Mouse (Mus musculus) myocyte (in vitro differentiated cells): ENCODE data around the gene Rarg. TPM values are rescaled to one million over a fixed set of nuclear protein-coding genes. Genes with fewer than 3 reads are reported as not detected.
A peak's percentile ranks its signal among the peaks of the same experiment; 100 is the strongest.
"Not testable (repeated sequence)": the region's sequence is repeated elsewhere in the genome, so short reads cannot be mapped to it uniquely, and the experiment has no call there.

Experiments used
- H3K27me3 ChIP-seq: one replicate; pipeline ENCODE4 v1.6.1; 2011; ENCODE audit not compliant: control insufficient read depth, insufficient read depth, insufficient read length
- H3K36me3 ChIP-seq: one replicate; pipeline ENCODE4 v1.6.1; 2011; ENCODE audit not compliant: control insufficient read depth, insufficient read depth
- H3K4me2 ChIP-seq: one replicate; pipeline ENCODE4 v1.6.1; 2011; ENCODE audit warnings: low read depth, control low read depth
- H3K4me3 ChIP-seq: one replicate; pipeline ENCODE4 v1.5.1; 2011; ENCODE audit warnings: mild to moderate bottlenecking, control low read depth, moderate library complexity
- H3K79me2 ChIP-seq: one replicate; pipeline ENCODE4 v1.6.1; 2011; ENCODE audit not compliant: control insufficient read depth, insufficient read depth
- H3ac ChIP-seq: one replicate; pipeline ENCODE4 v1.6.1; 2011; ENCODE audit not compliant: control insufficient read depth, insufficient read length
- CEBPB ChIP-seq: IDR thresholded peaks from 2 replicates; pipeline ENCODE4 v1.6.1; 2011; ENCODE audit warnings: mild to moderate bottlenecking, moderate library complexity; ENCODE audit not compliant: poor library complexity, insufficient read depth, severe bottlenecking
- E2F4 ChIP-seq: IDR thresholded peaks from one replicate; pipeline ENCODE4 v1.6.1; 2011; ENCODE audit warnings: mild to moderate bottlenecking, control low read depth, moderate library complexity; ENCODE audit not compliant: insufficient read depth
- MAX ChIP-seq: IDR thresholded peaks from one replicate; pipeline ENCODE4 v1.6.1; 2011; ENCODE audit warnings: low read depth, mild to moderate bottlenecking, control low read depth
- MYOD1 ChIP-seq, 3 experiments: IDR thresholded peaks; one replicate each; pipeline ENCODE4 v1.6.1; 2011; ENCODE audit warnings: control low read depth in 2 of 3, low read depth in 2 of 3, mild to moderate bottlenecking in 2 of 3, moderate library complexity in 1 of 3; ENCODE audit not compliant: insufficient read length in 2 of 3, control insufficient read depth in 1 of 3
- MYOG ChIP-seq, 3 experiments: IDR thresholded peaks; one replicate each; pipeline ENCODE4 v1.6.1; 2011; ENCODE audit warnings: control low read depth in 2 of 3, low read depth in 2 of 3, mild to moderate bottlenecking in 2 of 3; ENCODE audit not compliant: insufficient read length in 2 of 3, control insufficient read depth in 1 of 3, insufficient read depth in 1 of 3
- POLR2A ChIP-seq: IDR thresholded peaks from one replicate; pipeline ENCODE4 v1.6.1; 2011; ENCODE audit warnings: low read depth, mild to moderate bottlenecking, control low read depth, moderate library complexity; ENCODE audit not compliant: insufficient read length
- POLR2AphosphoS2 ChIP-seq: IDR thresholded peaks from one replicate; pipeline ENCODE4 v1.6.1; 2011; ENCODE audit warnings: low read depth, control low read depth; ENCODE audit not compliant: insufficient read length
- REST ChIP-seq: IDR thresholded peaks from one replicate; pipeline ENCODE4 v1.6.1; 2011; ENCODE audit warnings: mild to moderate bottlenecking, control low read depth, moderate library complexity; ENCODE audit not compliant: insufficient read depth, insufficient read length
- SRF ChIP-seq: IDR thresholded peaks from one replicate; pipeline ENCODE4 v1.6.1; 2011; ENCODE audit warnings: low read depth; ENCODE audit not compliant: control insufficient read depth, insufficient read length
- TCF12 ChIP-seq: IDR thresholded peaks from one replicate; pipeline ENCODE4 v1.6.1; 2011; ENCODE audit warnings: mild to moderate bottlenecking, control low read depth; ENCODE audit not compliant: poor library complexity, insufficient read depth, severe bottlenecking
- TCF3 ChIP-seq: IDR thresholded peaks from one replicate; pipeline ENCODE4 v1.6.1; 2011; ENCODE audit warnings: low read depth, control low read depth; ENCODE audit not compliant: insufficient read length
- USF1 ChIP-seq: IDR thresholded peaks from one replicate; pipeline ENCODE4 v1.6.1; 2011; ENCODE audit warnings: low read depth, mild to moderate bottlenecking, control low read depth, moderate library complexity
- polyA plus RNA-seq: library from polyadenylated mRNA; unstranded; fragments of >200 nt; fragmentation: generic; extraction: Trizol; gene quantifications from one replicate; pipeline ENCODE4 v1.2.1, GENCODE M21; 2012; ENCODE audit warnings: missing spikeins

Gene Rarg
- polyA plus RNA-seq, 1 experiment = 63.8 TPM

DNA sequence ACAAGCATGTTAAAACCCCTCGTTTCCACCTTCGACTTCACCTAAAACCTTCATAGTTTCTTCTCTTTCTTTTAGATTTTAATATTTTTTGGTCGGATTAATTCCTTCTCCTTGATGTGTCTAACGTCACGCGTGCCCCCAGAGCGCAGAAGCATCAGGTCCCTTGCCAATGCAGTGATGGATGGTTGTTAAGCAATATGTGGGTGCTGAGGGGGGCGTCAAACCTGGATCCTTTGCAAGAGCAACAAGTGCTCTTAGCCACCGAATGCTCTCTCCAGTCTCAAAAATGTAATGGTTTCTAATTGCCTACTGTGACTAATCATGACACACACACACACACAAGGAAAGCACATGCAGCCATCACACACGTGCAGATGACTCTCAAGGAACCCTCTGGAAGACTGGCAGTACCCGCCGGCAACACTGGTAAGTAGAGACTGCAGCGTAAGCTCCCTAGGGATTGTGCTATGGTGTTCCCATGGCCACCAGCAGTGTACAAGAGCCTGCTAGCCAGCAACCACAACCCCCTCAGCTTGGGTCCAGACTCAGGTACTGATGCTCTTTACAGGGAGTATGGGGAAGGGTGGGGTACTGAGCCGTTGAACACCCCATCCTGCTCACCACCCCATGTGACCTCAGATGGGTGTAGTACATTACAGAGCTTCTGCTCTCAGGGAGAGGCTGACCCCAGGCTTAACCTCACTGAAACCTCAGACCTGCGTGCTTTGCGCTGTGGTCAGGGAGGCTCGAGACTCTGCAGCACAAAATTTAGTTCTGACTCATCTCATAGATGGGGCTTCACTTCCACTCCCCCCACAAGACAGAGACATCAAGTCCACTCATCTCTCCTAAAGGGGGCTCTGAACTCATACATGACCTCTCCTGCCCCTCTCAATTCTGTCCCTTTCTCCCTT is 26.7 kb downstream of the Rarg start:
- Histone ChIP-seq H3K79me2 (no peaks in the 10 kb centered on the region), H3K4me2 (peak overlapping the region; percentile 56), H3K4me3 (no peak overlapping the region), H3K27me3 (no peaks in the 10 kb centered on the region), H3K36me3 (peaks cover under 1% of the 10 kb centered on the region), H3ac (no peak overlapping the region)
- peak; percentile 46; the same call in 1 of the 2 replicates for TF ChIP-seq CEBPB
- TF ChIP-seq MYOG (IDR thresholded peaks at IDR 0.05; ENCODE audit: control insufficient read depth in 1 of 3, insufficient read depth in 1 of 3, insufficient read length in 2 of 3, low read depth in 2 of 3) = peak in 1 of 3 experiments; percentile 31
- TF ChIP-seq E2F4 = no peak
- TF ChIP-seq TCF3 = no peak
- TF ChIP-seq MYOD1 (IDR thresholded peaks at IDR 0.05; ENCODE audit: control insufficient read depth in 1 of 3, insufficient read length in 2 of 3, low read depth in 2 of 3) = peak in 2 of 3 experiments; percentile 6 to 14
- TF ChIP-seq MAX = peak; percentile 54
- peak; percentile 84 for TF ChIP-seq USF1

GRCm38 (mm10) chr15:102225619-102226018 is 31.7 kb downstream of the Rarg start:
- H3K4me2 ChIP-seq, H3K79me2 ChIP-seq, H3ac ChIP-seq, H3K27me3 ChIP-seq, H3K4me3 ChIP-seq, H3K36me3 ChIP-seq: not testable (repeated sequence)

DNA sequence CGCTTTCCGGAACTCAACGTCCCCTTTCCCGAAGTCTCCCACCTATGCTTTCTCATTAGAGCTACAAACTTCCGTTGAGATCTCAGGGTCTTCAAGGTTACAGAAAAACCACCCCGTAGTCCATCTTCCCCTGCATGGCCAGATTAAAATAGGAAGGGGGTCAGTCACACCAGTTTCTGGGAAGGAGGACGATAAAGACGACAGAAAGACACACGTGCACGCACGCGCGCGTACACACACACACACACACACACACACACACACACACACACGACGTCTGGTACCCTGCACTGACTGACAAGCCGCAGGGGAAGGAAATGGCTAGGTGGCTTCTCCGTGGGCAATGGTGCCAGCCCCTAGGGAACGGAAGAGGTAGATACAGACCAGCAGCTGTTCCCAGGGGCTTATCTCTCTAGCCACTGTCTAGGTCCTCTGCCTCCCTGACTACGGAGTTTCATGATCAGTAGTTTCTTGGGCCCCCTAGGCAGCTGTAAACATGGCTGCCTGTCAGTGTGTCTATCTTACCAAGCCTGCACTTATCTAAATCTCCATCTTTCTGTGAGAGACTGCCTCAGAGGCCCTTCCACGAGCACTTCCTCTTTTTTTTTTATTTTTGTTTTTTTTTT is 32.2 kb downstream of the Rarg start:
- Histone ChIP-seq H3K4me2 (peak overlapping the region; percentile 68), H3K4me3 (no peak overlapping the region), H3ac (no peak overlapping the region), H3K36me3 (no peaks in the 10 kb centered on the region), H3K79me2 (no peaks in the 10 kb centered on the region), H3K27me3 (no peaks in the 10 kb centered on the region)
- TF ChIP-seq REST (no peak), MYOG (IDR thresholded peaks at IDR 0.05; ENCODE audit: control insufficient read depth in 1 of 3, insufficient read depth in 1 of 3, insufficient read length in 2 of 3, low read depth in 2 of 3) (no peak), TCF3 (no peak), SRF (no peak), TCF12 (no peak), MYOD1 (IDR thresholded peaks at IDR 0.05; ENCODE audit: control insufficient read depth in 1 of 3, insufficient read length in 2 of 3, low read depth in 2 of 3) (no peak), USF1 (no peak), E2F4 (no peak), POLR2A (no peak), MAX (no peak), POLR2AphosphoS2 (no peak), CEBPB (no peak)

- H3K27me3 ChIP-seq = no peaks in the 10 kb centered on the region
- no peaks in the 10 kb centered on the region for H3K36me3 ChIP-seq
- H3K79me2 ChIP-seq = no peaks in the 10 kb centered on the region
- no peak overlapping the region for H3ac ChIP-seq
- peak overlapping the region; percentile 68 for H3K4me2 ChIP-seq
- H3K4me3 ChIP-seq = no peak overlapping the region
- TF ChIP-seq MYOD1 (IDR thresholded peaks at IDR 0.05; ENCODE audit: control insufficient read depth in 1 of 3, insufficient read length in 2 of 3, low read depth in 2 of 3) (peak in 2 of 3 experiments; percentile 16 to 29), POLR2A (no peak), USF1 (no peak), CEBPB (no peak), MYOG (IDR thresholded peaks at IDR 0.05; ENCODE audit: control insufficient read depth in 1 of 3, insufficient read depth in 1 of 3, insufficient read length in 2 of 3, low read depth in 2 of 3) (peak in 1 of 3 experiments; percentile 45)
These were observed 32.9 kb downstream of the Rarg start for GRCm38 (mm10) chr15:102224186-102224991.

DNA sequence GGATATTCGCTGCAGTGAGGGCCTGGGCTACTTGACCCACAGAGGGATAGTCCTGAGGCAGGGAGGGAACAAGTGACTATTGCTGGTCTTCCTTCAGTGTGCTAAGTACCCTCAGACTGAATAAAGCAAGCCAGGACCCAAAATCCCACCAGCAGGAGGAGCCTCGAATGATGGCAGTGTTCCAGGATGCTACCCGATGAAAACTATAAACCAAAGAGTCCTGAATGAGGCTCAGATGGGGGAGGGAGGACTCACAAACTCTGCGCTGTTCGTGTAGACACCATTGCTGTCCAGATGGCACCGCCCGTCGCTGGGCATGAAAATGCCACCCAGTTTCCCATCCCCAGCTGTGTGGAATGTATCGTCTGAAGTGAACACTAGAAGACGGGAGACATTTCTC is 34.9 kb downstream of the Rarg start:
- Histone ChIP-seq H3K4me2 (no peak overlapping the region), H3K4me3 (no peak overlapping the region), H3K36me3 (no peaks in the 10 kb centered on the region), H3K79me2 (no peaks in the 10 kb centered on the region), H3ac (no peak overlapping the region), H3K27me3 (no peaks in the 10 kb centered on the region)
- TF ChIP-seq MAX = no peak
- TF ChIP-seq POLR2AphosphoS2 = no peak
- no peak for TF ChIP-seq SRF
- no peak for TF ChIP-seq TCF3
- no peak for TF ChIP-seq CEBPB
- no peak for TF ChIP-seq MYOD1 (IDR thresholded peaks at IDR 0.05; ENCODE audit: control insufficient read depth in 1 of 3, insufficient read length in 2 of 3, low read depth in 2 of 3)
